Mouse (Mus musculus) left cerebral cortex, adult 8-10 months (tissue): Measurements from ENCODE around the gene Cox4i1. TPM values are rescaled to one million over a fixed set of nuclear protein-coding genes. Genes with fewer than 3 reads are reported as not detected.
"Not testable (repeated sequence)": the region's sequence is repeated elsewhere in the genome, so short reads cannot be mapped to it uniquely, and the experiment has no call there.

Experiments
- DNase-seq, 2 experiments: peaks; one replicate each; pipeline ENCODE4 v3.0.0; 2022; ENCODE audit warnings: low spot score in 2 of 2
- total RNA-seq, 4 experiments: library from RNA; stranded (reverse); gene quantifications; 2 replicates each; pipeline ENCODE4 v1.2.4; 2022

The Cox4i1 gene
- total RNA-seq, 4 experiments from 2014 or later = 1,070 to 1,158 (median 1,126) TPM

DNA sequence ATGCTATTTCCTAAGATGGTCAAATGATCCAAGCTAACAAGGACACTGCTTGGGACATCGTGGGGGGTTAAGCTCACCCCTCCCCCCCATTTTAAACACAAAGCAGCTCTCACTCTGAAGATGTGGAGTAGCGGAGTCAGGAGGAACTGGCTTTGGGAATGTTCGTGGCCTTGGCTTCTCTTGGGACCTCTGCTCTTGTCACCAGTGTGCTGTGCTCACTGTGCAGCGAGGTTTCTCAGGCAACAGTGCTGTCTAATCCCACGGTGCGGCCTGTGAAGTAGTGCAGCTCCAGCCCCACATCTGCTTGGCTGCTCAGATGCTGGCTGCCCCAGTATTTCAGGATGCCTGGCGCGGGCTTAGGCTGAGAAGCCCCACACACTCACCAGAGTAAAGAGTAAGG, 10.6 kb upstream of the Cox4i1 start:
- no peak for DNase-seq

DNA sequence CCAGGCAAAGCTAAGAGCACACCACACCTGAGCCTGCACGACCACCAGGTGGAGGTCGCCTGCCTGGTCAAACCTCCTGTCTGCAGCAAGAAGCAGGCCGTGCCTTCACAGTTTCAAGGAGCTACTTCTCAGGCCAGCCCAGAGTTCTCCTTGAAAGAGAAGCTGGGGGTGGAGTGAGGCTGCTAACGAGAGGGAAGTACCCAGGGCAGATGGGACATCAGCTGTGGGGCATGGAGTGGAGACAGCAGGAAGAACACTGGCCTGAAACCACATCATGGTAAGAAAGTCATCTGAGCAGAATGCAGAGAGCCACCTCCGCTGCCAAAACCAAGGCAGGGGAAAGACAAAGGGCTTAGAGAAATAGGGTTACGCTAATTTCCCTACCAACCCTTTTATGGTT, 3.5 kb upstream of the Cox4i1 start:
- no peak for DNase-seq

DNA sequence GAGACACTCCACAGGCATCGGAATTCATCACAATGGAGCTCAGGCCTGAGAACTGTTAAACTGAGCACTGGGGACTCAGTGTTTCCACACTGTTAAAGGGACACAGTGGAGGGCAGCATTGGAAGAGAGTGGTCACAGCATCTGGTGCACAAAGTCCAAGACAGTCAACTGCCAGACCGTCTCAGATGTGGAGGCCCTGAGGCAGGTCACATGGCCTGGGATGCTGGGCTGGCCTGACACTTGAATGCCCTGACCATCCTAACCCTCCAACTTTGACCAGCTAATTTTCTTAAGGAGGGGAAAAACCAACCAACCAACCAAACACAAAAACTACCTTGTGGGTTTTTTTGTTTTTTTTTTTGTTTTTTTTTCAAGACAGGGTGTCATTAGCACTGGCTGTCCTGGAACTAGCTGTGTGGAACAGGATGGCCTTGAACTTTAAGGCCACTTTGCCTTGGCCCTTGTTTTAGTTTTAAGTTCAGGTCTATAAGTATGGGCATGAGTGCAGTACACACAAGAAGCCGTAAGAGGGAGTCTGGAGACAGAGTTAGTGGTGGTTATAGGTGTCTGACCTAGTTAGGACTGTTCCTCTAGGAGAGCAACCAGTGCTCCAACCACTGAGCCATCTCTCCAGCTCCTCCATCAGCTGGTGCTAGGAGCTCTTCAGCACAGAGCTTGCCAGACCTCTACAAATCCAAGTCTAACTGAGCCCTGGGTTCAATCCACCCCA, 2.1 kb upstream of the Cox4i1 start:
- no peak for DNase-seq

DNA sequence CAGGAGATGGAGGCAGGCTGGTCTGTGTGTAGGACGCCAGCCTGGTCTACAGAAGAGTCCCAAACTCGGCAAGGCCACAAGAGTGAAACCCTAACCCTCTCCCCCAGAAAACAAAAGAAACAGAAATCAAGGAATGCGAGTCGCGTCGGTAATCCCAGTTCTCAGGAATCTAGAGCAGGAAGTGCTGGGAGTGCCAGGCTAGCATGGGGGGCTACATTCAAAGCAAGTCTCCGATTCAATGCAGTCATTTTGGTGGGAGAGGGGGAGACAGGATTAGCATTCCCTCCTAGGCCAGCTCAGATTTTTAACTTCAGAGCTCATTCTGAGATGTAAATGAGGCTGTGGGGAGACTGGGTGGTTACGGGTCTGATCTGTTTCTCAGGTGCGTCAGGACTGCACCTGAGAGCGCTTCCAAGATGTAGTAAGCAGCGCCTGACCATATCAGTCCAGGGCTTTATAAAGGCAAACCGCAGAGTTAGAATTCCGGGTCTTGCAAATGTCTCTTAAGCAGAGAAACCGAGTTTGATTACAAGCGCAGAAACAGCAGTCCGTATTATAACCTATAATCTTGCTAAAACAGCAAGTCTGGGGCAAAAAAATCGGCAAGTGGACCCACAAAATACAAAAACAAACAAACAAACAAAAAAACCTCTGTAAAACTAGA, 1.1 kb upstream of the Cox4i1 start:
- no peak for DNase-seq

DNA sequence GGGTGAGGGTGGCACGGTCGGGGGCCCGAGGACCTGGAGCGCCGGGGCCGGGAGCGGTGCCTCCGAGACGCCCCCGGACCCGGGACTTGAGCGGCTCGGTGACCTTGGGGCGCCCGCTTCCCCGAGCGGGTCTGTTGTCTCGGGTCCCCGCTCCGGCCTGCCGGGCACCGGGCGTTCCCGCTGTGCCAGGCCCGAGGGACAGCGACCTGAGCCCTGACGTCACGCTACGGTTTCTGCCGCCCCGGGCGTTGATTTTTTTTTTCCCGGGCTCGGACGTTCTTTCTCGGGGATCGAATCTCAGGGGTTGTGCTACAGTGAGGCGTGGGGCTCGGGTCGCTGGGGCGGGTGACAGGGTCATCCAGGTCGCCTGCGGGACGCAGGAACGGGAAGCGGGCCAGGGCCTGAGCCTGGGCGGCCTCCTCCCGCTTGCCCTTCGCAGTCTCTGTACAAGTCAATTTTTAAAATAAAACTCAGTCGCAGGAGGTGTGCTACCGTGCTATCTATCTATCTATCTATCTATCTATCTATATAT, 418 bp downstream of the Cox4i1 start, which contains the start of gene Emc8:
Emc8 (minus strand) TSS at position 200 of the 532 bp plus-strand sequence.
- no peak for DNase-seq

DNA sequence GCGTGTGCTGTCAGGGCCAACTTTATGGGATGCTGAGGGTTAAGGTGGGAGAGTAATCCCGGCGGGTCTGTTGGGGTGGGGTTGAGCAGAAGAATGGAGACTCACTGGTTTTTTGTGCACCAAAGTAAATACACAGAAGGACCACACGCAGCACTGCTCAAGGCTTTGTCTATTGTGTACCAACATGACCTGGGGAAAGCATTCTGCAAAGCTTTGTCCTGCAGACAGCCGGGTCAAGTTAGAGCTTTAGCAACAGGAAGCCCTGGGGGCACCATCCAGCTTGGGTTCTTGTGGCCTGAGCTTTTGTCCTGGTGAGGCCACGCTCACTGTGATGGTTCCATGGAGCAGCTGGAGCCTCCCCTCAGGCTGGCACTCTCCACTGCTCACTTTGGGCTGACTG, 3.8 kb downstream of the Cox4i1 start:
- DNase-seq = no peak

DNA sequence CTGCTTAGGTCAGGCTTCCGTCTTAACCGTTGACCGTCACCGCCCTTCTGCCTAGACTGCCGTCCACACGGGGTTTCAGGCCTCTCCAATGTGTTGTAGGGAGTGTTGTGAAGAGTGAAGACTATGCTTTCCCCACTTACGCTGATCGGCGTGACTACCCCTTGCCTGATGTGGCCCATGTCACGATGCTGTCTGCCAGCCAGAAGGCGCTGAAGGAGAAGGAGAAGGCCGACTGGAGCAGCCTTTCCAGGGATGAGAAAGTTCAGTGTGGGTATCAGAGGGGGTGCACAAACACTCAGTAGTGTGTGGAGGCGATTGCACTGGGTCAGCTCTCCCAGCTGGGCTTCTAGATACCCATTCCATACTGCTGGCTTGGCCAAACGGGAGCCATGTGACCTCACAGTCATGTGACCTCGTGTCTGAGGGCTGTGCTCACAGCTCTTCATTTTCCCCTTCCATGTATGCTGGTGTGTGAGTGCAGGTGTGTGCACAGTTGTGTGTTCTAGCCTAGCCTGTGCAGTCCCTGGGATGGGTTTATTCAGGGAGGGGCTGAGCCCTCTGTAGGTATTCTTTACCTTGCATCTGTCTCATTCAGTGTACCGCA, 4.7 kb downstream of the Cox4i1 start:
- DNase-seq = no peak

DNA sequence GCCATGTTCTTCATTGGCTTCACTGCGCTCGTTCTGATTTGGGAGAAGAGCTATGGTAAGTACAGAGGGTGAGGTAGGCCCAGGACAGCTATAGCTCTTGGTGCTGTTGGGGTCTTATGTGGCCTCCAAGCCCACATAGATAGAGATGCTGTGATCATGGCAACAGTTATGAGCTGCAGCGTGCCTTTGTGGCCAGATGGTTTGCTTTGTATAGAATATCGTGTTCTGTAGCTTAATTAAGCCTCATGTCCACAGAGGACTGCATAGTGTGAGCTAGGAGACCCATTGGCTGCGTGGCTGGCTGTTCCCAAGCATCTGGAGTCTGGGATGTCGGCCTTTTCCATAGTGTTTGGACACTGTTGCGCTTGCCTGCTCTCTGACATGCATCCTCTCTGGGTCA, 5.3 kb downstream of the Cox4i1 start:
- DNase-seq = no peak

DNA sequence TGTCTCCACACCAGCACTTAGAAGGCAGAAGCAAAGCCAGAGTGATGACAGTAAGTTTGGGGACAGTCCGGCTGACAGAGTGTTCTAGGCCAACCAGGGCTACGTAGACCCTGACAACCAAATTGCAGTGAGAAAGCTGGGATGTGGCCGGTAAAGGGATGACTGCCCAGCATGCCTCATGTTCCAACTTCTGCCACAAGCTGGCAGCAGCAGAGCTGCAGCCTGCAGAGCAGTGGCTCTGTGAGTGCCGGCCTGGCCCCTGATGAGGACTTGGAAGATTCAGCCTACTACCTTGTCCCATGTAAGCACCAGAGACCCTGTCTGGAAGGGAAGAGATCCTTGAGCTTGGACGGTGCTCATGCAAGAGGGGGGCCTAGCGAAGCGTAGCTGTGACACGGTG, 7.7 kb downstream of the Cox4i1 start:
- DNase-seq = no peak

DNA sequence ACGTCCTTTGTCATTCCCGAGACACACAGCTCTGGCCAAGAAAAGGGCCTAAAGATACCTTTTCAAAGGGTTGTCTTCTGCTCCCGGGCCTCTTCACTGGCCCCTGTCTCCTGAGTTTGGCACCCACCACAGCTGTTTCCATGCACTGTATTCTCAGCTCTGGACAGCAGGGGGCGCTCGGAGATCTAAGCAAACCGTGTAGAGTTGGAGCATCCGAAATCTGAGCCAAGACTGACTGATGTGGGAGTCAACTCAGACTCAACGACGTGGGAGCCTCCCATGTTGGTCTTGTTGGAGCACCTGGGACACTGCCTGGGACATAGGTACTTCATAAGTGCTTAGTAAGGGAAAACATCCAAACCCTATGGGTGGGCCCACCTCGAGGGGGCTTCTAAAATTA, 10.4 kb downstream of the Cox4i1 start:
- peak; percentile 60 to 81 for DNase-seq

DNA sequence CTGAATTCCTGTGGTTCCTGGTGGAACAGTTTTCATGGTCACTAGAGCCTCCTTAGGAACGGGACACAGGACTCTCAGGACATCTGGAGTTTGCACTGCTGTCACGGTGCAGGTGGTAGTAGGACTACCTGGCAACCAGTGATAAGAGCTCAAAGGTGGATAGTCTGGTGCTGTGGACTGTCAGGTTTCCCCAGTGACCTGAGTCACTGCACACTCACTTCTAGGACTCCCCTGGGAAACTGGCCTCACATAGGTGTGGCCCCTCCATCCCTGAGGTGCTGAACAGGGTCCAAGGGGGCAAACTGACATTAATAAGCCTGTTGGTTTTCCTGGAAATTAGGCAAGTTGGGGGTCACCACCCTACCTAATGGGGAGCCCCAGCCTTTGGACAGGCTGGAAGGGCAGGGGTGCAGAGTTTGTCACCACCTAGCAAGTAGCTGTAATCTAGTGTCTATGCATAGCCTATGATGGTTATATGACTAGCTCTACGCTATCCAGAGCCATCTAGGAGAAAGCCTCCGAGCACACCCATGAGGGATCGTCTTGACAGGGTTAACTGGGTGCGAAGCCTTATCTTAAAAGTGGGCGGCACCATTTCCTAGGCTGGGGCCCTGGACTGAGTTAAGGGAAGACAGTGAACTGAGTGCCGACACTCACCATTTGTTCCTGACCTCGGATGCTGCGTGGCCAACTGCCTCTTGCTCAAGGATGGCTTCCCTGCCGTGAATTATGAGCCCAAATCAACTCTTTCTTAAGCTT, 11.8 kb downstream of the Cox4i1 start:
- DNase-seq = no peak

DNA sequence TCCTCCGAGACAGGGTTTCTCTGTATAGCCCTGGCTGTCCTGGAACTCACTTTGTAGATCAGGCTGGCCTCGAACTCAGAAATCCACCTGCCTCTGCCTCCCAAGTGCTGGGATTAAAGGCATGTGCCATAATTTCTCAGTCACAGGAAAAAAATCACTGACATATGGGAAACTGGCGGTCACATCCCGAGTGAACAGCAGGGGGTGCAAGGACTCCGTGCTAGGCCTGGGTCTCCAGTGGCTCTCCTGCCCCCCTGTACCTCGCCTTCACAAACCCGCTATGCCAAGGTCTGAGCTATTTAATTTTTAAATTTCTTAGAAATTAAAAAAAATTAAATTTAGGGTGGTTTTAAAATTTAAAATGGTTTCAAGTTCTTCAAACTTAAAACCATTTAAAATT, 12.4 kb downstream of the Cox4i1 start:
- DNase-seq = not testable (repeated sequence)

DNA sequence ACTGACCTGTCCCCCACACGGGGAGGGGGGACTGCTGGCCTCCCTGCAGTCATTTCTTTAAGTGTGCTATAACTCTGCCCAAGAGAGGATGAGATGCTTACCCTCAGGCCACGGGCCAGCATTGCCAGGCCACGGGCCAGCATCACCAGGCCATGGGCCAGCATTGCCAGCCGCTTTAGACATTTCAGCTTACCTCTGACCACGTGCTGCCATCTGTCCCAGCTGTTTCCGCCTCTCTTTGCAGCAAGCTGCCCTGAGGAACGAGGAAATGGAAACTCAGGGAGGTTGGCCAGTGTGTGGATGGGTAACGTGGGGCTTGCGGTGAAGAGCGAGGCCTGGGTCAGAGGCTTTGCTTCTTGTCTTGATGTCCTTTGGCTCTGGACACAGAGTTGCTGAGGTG, 13.1 kb downstream of the Cox4i1 start:
- DNase-seq = no peak

DNA sequence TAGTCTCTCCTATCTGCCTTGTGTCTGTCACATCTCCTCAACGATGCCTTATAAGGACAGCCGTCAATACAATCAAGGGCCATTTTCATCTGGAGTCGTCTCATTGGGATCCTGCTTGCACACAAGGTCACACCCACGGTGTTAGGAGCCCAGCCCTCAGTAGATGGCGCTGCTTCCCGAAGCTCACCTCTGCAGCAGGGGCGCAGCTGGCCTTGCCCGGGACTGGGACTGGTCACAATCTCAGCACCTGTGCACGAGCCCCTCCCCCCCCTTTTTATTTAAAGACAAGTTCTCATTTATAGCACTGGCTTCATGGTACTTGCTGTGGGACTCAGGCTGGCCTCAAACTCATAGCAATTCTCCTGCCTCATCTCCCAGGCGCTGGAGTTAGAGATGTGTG, 15.6 kb downstream of the Cox4i1 start:
- DNase-seq = no peak

DNA sequence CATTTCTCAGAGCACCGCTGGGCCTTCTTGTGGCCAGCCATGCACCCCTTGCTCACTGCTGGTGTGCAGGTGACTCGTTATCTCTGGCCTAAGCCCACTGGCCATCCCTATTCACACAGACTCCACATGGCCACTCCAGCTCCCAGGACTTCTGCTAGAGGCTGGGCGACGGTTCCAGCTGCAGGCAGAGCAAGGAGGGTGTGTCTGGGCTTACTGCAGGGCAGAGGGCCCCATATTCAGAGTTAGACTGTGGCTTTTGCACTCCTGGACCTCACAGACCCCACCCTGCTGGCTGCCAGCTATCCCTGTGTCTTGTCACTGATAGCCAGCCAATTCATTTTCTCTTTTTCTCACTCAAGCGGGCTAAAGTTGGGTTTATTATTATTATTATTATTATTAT, 16.1 kb downstream of the Cox4i1 start:
- DNase-seq = no peak

DNA sequence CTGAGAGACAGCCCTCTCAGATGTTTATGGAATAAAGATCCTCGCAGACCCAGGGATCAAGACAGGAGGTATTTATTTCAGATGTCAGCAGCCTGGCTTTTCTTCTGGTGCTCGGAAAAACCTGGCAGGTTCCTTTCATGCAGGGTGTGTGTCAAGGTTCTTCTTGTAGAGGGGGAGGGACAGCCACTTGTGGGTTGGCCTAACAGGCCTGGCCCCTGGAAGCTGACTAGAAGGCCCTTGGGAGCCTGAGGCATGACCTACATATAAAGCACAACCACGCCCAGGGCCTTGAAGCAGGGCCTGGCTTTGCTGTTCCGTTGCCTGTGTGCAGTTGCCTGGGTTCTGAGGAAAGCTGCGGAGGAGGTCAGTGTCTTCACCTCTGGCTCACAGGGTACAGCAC, 17.1 kb downstream of the Cox4i1 start:
- DNase-seq = no peak

DNA sequence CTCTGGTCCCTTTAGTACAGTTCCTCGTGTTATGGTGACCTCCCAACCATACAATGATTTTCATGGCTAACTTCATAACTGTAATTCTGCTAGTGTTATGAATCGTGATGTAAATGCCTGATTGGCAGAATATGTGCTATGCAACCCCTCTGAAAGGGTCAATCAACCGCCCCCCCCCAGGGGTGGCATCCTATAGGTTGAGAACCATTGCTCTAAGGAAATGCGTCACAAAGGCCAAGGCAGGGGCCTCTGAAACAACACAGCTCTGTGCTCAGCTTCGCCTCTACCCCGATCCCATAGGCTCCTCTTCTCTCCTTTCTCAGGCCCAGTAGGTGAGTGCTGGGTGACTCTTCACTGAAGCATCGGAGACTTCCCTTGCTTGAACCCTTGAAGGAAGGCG, 17.6 kb downstream of the Cox4i1 start:
- DNase-seq = no peak

DNA sequence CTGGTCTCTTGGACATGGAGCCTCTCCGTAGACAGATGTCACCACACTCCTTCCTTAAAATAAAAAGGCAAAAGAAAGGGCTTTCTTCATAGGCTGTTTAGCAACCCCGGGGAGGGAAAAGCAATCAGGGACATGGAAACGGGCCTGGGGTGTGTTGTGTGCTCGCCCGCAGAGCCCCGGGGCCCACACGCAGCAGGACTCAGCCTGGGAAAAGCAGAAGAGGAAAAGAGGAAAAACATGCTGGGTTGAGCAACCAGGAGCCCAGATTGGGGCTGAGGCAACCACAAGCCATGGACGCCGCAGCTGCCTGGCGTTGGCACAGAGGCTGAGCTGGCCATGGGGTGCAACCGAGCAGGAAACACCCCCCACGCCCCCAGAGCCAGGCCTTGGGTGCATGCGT, 18.0 kb downstream of the Cox4i1 start:
- DNase-seq = no peak

DNA sequence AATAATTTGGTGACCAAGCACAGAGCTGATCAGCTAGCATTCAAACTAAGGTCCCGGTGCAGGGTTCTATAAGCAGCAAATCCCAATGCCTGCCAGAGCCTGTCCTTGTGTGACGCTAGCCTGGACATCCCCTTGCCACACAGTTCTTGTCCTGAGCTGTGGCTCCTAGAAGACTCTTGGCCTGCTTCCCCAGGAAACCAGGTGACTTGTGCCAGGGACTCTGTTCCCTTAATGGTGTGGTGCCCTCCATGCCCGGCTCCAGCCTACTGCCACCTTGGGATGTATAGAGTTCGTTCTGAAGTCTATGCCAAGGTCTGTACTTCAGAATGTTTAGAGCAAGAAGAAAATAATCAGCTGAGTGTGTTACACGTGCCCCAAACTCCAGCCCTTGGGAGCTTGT, 18.6 kb downstream of the Cox4i1 start:
- no peak for DNase-seq

DNA sequence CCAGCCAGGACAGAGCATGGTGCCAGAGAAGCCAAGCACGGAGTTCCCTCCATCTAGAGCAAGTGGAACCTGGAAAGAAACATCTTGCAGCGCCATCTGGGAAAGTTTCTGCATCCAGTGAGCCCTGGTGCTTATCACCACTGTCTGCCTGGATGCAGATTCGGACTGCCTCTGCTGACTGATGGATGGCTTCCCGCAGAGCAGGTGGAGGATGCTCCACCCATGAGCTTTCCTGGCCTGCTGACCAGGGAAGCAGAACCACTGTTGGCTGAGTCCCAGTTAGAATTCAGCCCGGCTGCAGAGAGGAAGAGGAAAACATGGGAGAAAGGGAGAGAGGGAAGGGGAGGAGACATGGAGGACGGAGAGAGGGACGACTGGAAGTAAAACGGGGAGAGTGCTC, 19.8 kb downstream of the Cox4i1 start:
- DNase-seq = no peak

DNA sequence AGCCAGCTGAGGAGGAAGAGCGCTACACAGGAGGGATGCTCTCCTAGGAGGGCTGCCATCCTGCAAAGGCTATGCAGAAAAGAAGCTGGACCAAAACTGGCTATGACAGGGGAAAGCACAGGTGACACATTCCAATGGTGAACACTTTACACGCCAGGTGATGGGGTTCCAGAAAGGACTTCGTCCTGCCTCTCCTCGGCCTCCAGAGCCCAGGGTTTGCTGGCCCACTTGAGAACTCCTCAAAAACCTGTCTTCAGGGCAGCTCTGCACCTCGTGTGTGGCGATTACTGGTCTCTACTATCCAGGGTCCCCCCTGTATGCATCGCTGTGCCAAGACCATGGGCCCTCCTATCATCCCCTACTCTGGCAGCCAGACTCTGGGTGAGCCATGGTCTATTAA, 20.5 kb downstream of the Cox4i1 start:
- DNase-seq = no peak

DNA sequence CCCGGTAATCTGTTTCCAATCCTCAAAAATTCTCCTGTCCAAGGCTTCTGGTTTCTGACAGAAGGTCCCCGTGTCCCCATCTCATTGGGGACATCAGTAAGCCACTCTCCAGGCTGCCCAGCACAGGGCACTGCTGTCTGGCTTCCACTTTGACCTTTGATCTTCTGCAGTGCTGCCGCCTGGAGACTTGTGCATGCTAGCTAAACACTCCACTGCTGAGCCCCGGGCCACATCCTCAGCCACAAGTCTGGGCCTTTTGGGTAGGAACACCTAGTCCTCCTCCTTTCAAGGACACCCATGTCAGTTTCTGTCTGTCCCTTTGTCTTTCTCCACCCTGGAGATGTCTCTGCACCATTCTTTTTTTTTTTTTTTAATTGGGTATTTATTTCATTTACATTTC, 24.9 kb downstream of the Cox4i1 start:
- no peak for DNase-seq
